Mouse (Mus musculus) MEL (cell line): ENCODE measurements around the gene Cdk17. TPM values are rescaled to one million over a fixed set of nuclear protein-coding genes. Genes with fewer than 3 reads are reported as not detected.
A peak's percentile ranks its signal among the peaks of the same experiment; 100 is the strongest.

ENCODE experiments used
- DNase-seq: peaks from one replicate; pipeline ENCODE4 v3.0.0; 2011; ENCODE audit warnings: low read depth, low spot score
- H3K27ac ChIP-seq: 2 replicates; pipeline ENCODE4 v1.5.1; 2012; ENCODE audit warnings: low read depth, mild to moderate bottlenecking, control low read depth, low read length, moderate library complexity; ENCODE audit not compliant: control insufficient read depth
- H3K27me3 ChIP-seq, 2 experiments: fragments of 150-350 bp in 1 of 2; sonication (generic) in 1 of 2; 2 replicates each; pipeline ENCODE4 v1.6.1; 2012; ENCODE audit warnings: low read length in 2 of 2, mild to moderate bottlenecking in 2 of 2, improper control_type of control experiment in 1 of 2, moderate library complexity in 1 of 2; ENCODE audit not compliant: insufficient read depth in 2 of 2, control insufficient read depth in 1 of 2
- H3K36me3 ChIP-seq, 2 experiments: 2 replicates each; pipeline ENCODE4 v1.6.1; 2012 to 2014; ENCODE audit warnings: low read length in 2 of 2, improper control_type of control experiment in 1 of 2, inconsistent platforms in 1 of 2, mild to moderate bottlenecking in 1 of 2; ENCODE audit not compliant: insufficient read depth in 2 of 2, control insufficient read depth in 1 of 2
- H3K4me1 ChIP-seq, 2 experiments: fragments of 150-350 bp in 1 of 2; sonication (generic) in 1 of 2; 2 replicates each; pipeline ENCODE4 v1.6.1; 2012; ENCODE audit warnings: low read length in 2 of 2, improper control_type of control experiment in 1 of 2, mild to moderate bottlenecking in 1 of 2; ENCODE audit not compliant: insufficient read depth in 2 of 2, control insufficient read depth in 1 of 2
- H3K4me3 ChIP-seq, 2 experiments: fragments of 150-350 bp in 1 of 2; sonication (generic) in 1 of 2; 2 replicates each; pipeline ENCODE4 v1.5.1; 2012; ENCODE audit warnings: low read depth in 2 of 2, low read length in 2 of 2, mild to moderate bottlenecking in 2 of 2, moderate library complexity in 2 of 2, control low read depth in 1 of 2, improper control_type of control experiment in 1 of 2; ENCODE audit not compliant: control insufficient read depth in 1 of 2, insufficient read depth in 1 of 2
- H3K79me2 ChIP-seq: 2 replicates; pipeline ENCODE4 v1.6.1; 2012; ENCODE audit warnings: mild to moderate bottlenecking, low read length, moderate library complexity; ENCODE audit not compliant: control insufficient read depth, poor library complexity, insufficient read depth
- H3K9ac ChIP-seq: 2 replicates; pipeline ENCODE4 v1.6.1; 2012; ENCODE audit warnings: low read depth, mild to moderate bottlenecking, control low read depth, low read length, moderate library complexity; ENCODE audit not compliant: control insufficient read depth, poor library complexity, severe bottlenecking
- H3K9me3 ChIP-seq: fragments of 150-350 bp; sonication (generic); replicated peaks from 2 replicates; pipeline ENCODE4 v1.6.1; 2012; ENCODE audit warnings: mild to moderate bottlenecking, low read length, improper control_type of control experiment, moderate library complexity; ENCODE audit not compliant: insufficient read depth
- CHD2 ChIP-seq: IDR thresholded peaks from 2 replicates; pipeline ENCODE4 v1.6.1; 2011; ENCODE audit warnings: low read length, improper control_type of control experiment
- CTCF ChIP-seq, 3 experiments: IDR thresholded peaks in 2 of 3; conservative IDR thresholded peaks in 1 of 3; 2 replicates each; pipeline ENCODE4 v1.5.1; 2011 to 2012; ENCODE audit warnings: low read length in 3 of 3, low read depth in 2 of 3, mild to moderate bottlenecking in 2 of 3, improper control_type of control experiment in 1 of 3, inconsistent platforms in 1 of 3, mixed read lengths in 1 of 3, moderate library complexity in 1 of 3; ENCODE audit not compliant: control insufficient read depth in 1 of 3, insufficient read depth in 1 of 3, poor library complexity in 1 of 3, severe bottlenecking in 1 of 3
- ETS1 ChIP-seq: IDR thresholded peaks from 2 replicates; pipeline ENCODE4 v1.6.1; 2012; ENCODE audit warnings: low read depth, mild to moderate bottlenecking, inconsistent platforms, low read length, improper control_type of control experiment, moderate library complexity
- HCFC1 ChIP-seq: IDR thresholded peaks from 2 replicates; pipeline ENCODE4 v1.6.1; 2012; ENCODE audit warnings: low read depth, mild to moderate bottlenecking, inconsistent platforms, low read length, improper control_type of control experiment, moderate library complexity
- JUND ChIP-seq: IDR thresholded peaks from 2 replicates; pipeline ENCODE4 v1.6.1; 2011; ENCODE audit warnings: low read depth, mild to moderate bottlenecking, improper control_type of control experiment, low read length
- KAT2A ChIP-seq: conservative IDR thresholded peaks from 2 replicates; pipeline ENCODE4 v1.6.1; 2012; ENCODE audit warnings: low read depth, low read length, improper control_type of control experiment, inconsistent platforms
- MAFK ChIP-seq: IDR thresholded peaks from 2 replicates; pipeline ENCODE4 v1.6.1; 2011; ENCODE audit warnings: low read depth, mild to moderate bottlenecking, low read length, improper control_type of control experiment, borderline replicate concordance
- MXI1 ChIP-seq: IDR thresholded peaks from 2 replicates; pipeline ENCODE4 v1.6.1; 2011; ENCODE audit warnings: mild to moderate bottlenecking, low read depth, low read length, improper control_type of control experiment
- NELFE ChIP-seq: IDR thresholded peaks from 2 replicates; pipeline ENCODE4 v1.6.1; 2011; ENCODE audit warnings: low read depth, low read length, improper control_type of control experiment
- NRF1 ChIP-seq: IDR thresholded peaks from 2 replicates; pipeline ENCODE4 v1.6.1; 2014; ENCODE audit warnings: low read depth, mild to moderate bottlenecking, inconsistent platforms, low read length, improper control_type of control experiment, moderate library complexity; ENCODE audit not compliant: poor library complexity, insufficient read depth, severe bottlenecking
- RAD21 ChIP-seq: IDR thresholded peaks from 2 replicates; pipeline ENCODE4 v1.6.1; 2011; ENCODE audit warnings: mild to moderate bottlenecking, low read depth, low read length, improper control_type of control experiment
- SIN3A ChIP-seq: IDR thresholded peaks from 2 replicates; pipeline ENCODE4 v1.6.1; 2012; ENCODE audit warnings: low read length, improper control_type of control experiment, inconsistent platforms
- SMC3 ChIP-seq: IDR thresholded peaks from 2 replicates; pipeline ENCODE4 v1.6.1; 2011; ENCODE audit warnings: low read depth, low read length, improper control_type of control experiment
- TBP ChIP-seq: IDR thresholded peaks from 2 replicates; pipeline ENCODE4 v1.8.0; 2011; ENCODE audit warnings: low read depth, low read length, improper control_type of control experiment
- UBTF ChIP-seq: IDR thresholded peaks from 2 replicates; pipeline ENCODE4 v1.6.1; 2012; ENCODE audit warnings: low read depth, mild to moderate bottlenecking, inconsistent platforms, low read length, improper control_type of control experiment, moderate library complexity, borderline replicate concordance; ENCODE audit not compliant: insufficient read depth
- ZC3H11A ChIP-seq: IDR thresholded peaks from 2 replicates; pipeline ENCODE4 v1.6.1; 2012; ENCODE audit warnings: low read depth, mild to moderate bottlenecking, inconsistent platforms, low read length, improper control_type of control experiment
- ZKSCAN1 ChIP-seq: IDR thresholded peaks from 2 replicates; pipeline ENCODE4 v1.6.1; 2012; ENCODE audit warnings: low read depth, mild to moderate bottlenecking, inconsistent platforms, low read length, improper control_type of control experiment, moderate library complexity
- ZMIZ1 ChIP-seq: IDR thresholded peaks from 2 replicates; pipeline ENCODE4 v1.6.1; 2012; ENCODE audit warnings: low read depth, mild to moderate bottlenecking, inconsistent platforms, low read length, improper control_type of control experiment, moderate library complexity
- ZNF384 ChIP-seq: IDR thresholded peaks from 2 replicates; pipeline ENCODE4 v1.6.1; 2012; ENCODE audit warnings: low read depth, mild to moderate bottlenecking, inconsistent platforms, low read length, improper control_type of control experiment
- polyA plus RNA-seq, 2 experiments: library from polyadenylated mRNA; stranded (reverse) in 1 of 2; unstranded in 1 of 2; fragments of >175 nt in 1 of 2; fragments of >200 nt in 1 of 2; gene quantifications; 2 replicates each; pipeline versions ENCODE4 v1.2.1 to v1.2.4; 2012; ENCODE audit warnings: low replicate concordance in 2 of 2, low read depth in 1 of 2; ENCODE audit not compliant: insufficient read length in 2 of 2, insufficient read depth in 1 of 2, missing spikeins in 1 of 2
- total RNA-seq: library from RNA; depleted of rRNA; stranded (reverse); fragments of 300-350 nt; gene quantifications from 2 replicates; pipeline ENCODE4 v1.2.3, GENCODE M21; 2012

Gene Cdk17
- total and polyA plus RNA-seq, 3 experiments, result 25.6 to 155 (median 32.9) TPM

DNA sequence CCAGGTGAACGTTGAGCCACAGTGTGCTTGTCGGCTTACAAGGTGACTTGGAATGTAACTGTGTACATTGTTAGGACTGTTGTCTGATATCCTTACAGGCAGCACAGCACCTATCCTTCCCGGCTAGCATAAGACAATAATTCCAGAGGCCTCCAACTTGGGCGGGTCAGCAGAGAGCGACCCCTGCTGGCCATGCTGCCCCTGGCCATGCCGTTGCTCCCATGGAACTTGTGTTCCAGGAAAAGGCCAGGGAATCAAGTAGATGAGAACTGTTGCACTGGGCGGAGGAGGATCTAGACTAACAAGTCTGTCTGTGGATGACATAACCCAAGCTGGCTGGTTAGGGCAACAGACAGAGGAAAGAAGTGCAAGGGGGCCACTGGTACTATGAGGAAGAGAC, 130.7 kb downstream of the Cdk17 start (continued):
- TF ChIP-seq UBTF (no peak), MXI1 (no peak), ZMIZ1 (no peak)

DNA sequence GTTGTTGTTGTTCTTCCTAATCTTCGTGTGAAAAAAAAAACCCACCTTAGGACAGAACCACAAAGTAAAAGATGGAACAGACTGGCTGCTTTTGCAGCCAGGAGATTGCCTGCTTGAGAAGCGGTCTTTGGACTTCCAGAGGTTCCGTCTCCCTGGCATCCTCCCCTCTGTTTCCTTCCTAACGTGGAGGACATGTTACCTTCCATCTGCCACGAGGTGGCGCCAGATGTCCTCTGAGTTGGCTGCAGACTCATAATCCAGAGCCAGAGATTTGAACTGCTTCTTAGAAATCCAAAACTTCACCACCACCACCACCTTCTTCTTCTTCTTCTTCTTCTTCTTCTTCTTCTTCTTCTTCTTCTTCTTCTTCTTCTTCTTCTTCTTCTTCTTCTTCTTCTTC, 131.2 kb downstream of the Cdk17 start:
- Histone ChIP-seq H3K27me3 (no peaks in the 10 kb centered on the region), H3K36me3 (peaks cover 0 to 14% of the 10 kb centered on the region in 2 experiments; a peak in 2 of 4 replicates), H3K9me3 (no peaks in the 10 kb centered on the region), H3K27ac (no peak overlapping the region), H3K4me3 (peak overlapping the region in 1 of 2 experiments; percentile 37; a peak in 2 of 4 replicates), H3K4me1 (peaks cover 9 to 20% of the 10 kb centered on the region in 2 experiments), H3K79me2 (no peaks in the 10 kb centered on the region), H3K9ac (no peak overlapping the region)
- TF ChIP-seq ZMIZ1, result no peak
- TF ChIP-seq HCFC1, result 0 out of 2 replicates have a peak, but pooled peaks have one; percentile 19
- peak; percentile 28 for TF ChIP-seq ZNF384
- peak; percentile 38; the same call in 1 of the 2 replicates for TF ChIP-seq SIN3A
- peak; percentile 59 to 93 (median 75) for TF ChIP-seq CTCF (IDR thresholded peaks at IDR 0.05 in 2 of 3, conservative IDR thresholded peaks at IDR 0.05 in 1 of 3; ENCODE audit: control insufficient read depth in 1 of 3, insufficient read depth in 1 of 3, low read depth in 2 of 3, low read length in 3 of 3, poor library complexity in 1 of 3, severe bottlenecking in 1 of 3)
- TF ChIP-seq JUND, result no peak
- TF ChIP-seq NRF1, result no peak
- peak; percentile 75 for TF ChIP-seq ZC3H11A
- TF ChIP-seq RAD21, result peak; percentile 74
- peak; percentile 84 for TF ChIP-seq SMC3
- DNase-seq, result peak; percentile 85

- H3K27ac ChIP-seq, result no peak overlapping the region
- H3K9ac ChIP-seq, result no peak overlapping the region
- H3K4me1 ChIP-seq, result peaks cover 2 to 7% of the 10 kb centered on the region in 2 experiments; a peak in 3 of 4 replicates
- H3K36me3 ChIP-seq, result peaks cover 0 to 7% of the 10 kb centered on the region in 2 experiments; a peak in 2 of 4 replicates
- no peaks in the 10 kb centered on the region for H3K27me3 ChIP-seq
- DNase-seq, result no peak
- TF ChIP-seq NELFE, result no peak
- TF ChIP-seq HCFC1, result no peak
- TF ChIP-seq CHD2, result no peak
- TF ChIP-seq ZNF384, result no peak
- TF ChIP-seq MAFK, result no peak
- no peak for TF ChIP-seq TBP
- no peak for TF ChIP-seq NRF1
- no peak for TF ChIP-seq ZKSCAN1
- no peak for TF ChIP-seq ETS1
- no peak for TF ChIP-seq SMC3
- TF ChIP-seq SIN3A, result no peak
- no peak for TF ChIP-seq KAT2A
- no peaks in the 10 kb centered on the region for H3K79me2 ChIP-seq
- H3K4me3 ChIP-seq, result no peak overlapping the region
- H3K9me3 ChIP-seq, result no peaks in the 10 kb centered on the region
Observed at GRCm38 (mm10) chr10:93293621-93294020, 132.9 kb downstream of the Cdk17 start.
